Mouse (Mus musculus): ENCODE measurements around the gene Sgms2. TPM values are rescaled to one million over a fixed set of nuclear protein-coding genes. Genes with fewer than 3 reads are reported as not detected.

The Sgms2 gene
- polyA plus RNA-seq, 1 experiment, result 0.44 TPM

DNA sequence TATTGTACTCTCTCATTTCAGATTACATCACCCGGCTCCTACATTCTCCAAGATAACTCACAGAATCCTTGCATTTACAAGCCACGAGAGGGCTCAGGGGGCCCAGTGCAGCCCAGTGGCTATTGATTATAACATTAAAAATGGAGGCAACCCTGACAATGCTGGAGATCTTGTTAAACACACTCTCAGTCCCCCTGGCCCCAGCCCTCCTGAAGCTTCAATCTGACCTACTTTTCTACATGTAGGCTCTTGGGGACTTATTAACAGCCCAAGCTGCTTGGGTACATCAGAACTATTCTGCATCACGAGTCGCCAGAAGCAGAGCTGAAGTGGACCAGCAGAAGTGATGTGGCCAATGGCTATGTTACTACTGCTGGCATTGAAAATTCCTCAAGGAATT is 164.6 kb downstream of the Sgms2 start:
- H3K4me1 ChIP-seq (replicated peaks; ENCODE audit: control insufficient read depth, insufficient read depth, low read length), result peaks cover 6% of the 10 kb centered on the region
- no peaks in the 10 kb centered on the region for H3K36me3 ChIP-seq (ENCODE audit: control insufficient read depth, insufficient read depth, low read length)
- no peak for DNase-seq
- no peaks in the 10 kb centered on the region for H3K27me3 ChIP-seq (ENCODE audit: control insufficient read depth, insufficient read depth, low read length)
- H3K4me3 ChIP-seq (ENCODE audit: control insufficient read depth, insufficient read depth, low read length), result no peak overlapping the region
- no peak overlapping the region for H3K27ac ChIP-seq (ENCODE audit: control insufficient read depth, insufficient read depth, low read length)
- 99% methylated on average over 4 of the region's 4 CpGs for WGBS
- no peak for TF ChIP-seq POLR2A (IDR thresholded peaks at IDR 0.05; ENCODE audit: control insufficient read depth, extremely low read depth, insufficient read depth, low read length, poor library complexity)
- TF ChIP-seq CTCF (IDR thresholded peaks at IDR 0.05; ENCODE audit: borderline replicate concordance, control insufficient read depth, extremely low read depth, insufficient read depth, low read length, poor library complexity), result no peak

DNA sequence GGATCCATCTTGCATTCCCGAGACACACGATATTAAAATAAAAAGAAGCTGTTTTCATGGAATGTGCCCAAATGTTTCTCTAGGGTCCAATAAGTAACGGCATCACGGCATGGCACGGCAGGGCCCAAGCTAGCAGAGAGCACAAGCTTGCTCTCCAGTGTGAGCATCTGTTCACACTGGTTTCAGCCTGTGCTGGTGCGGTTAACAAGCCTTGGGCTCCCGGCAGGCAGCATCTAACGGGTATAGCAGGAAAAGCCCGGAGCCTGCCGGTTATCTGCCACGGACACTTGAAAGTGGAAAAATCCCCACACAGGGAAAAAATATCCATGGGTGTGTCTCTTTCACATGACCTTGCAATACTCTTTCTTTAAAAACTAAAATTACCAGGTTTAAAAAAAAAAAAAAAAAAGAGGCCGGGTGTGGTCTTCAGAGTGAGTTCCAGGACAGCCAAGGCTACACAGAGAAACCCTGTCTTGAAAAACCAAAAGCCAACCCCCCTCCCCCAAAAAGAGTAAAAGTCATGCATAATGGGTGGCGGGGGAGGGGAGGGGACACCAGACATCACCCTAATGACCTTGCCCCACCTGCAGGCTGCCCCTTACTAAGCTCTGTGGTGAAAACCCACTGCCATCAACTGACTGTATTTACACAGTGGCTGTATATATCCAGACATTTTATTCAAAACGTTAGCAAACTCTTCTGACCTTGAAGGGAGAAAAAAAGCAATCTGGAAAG is 169.0 kb downstream of the Sgms2 start:
- DNase-seq, result no peak
- Histone ChIP-seq H3K27me3 (ENCODE audit: control insufficient read depth, insufficient read depth, low read length) (no peaks in the 10 kb centered on the region), H3K4me3 (ENCODE audit: control insufficient read depth, insufficient read depth, low read length) (no peak overlapping the region), H3K36me3 (ENCODE audit: control insufficient read depth, insufficient read depth, low read length) (no peaks in the 10 kb centered on the region), H3K4me1 (replicated peaks; ENCODE audit: control insufficient read depth, insufficient read depth, low read length) (no peaks in the 10 kb centered on the region), H3K27ac (ENCODE audit: control insufficient read depth, insufficient read depth, low read length) (no peak overlapping the region)
- TF ChIP-seq CTCF (IDR thresholded peaks at IDR 0.05; ENCODE audit: borderline replicate concordance, control insufficient read depth, extremely low read depth, insufficient read depth, low read length, poor library complexity) (no peak), POLR2A (IDR thresholded peaks at IDR 0.05; ENCODE audit: control insufficient read depth, extremely low read depth, insufficient read depth, low read length, poor library complexity) (no peak)
- 92% methylated on average over 14 of the region's 14 CpGs for WGBS

DNA sequence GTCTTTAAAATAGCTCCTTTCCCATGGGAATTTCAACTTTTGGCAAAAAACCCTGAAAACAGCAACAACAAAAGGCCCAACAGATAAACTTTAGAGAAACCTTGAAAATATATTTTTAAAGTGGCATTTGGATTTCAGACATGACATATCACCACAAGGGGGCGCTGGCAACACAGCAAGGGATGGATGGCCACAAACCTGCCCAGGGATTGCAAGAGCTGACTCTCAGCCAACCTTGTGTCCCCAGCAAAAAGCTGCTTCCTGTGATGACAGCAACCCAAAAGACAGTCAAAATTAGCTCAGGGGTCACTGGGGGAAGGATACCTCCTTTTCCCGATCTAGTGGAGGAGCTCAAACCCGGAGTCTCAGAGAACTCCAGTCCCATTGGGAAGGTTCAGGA is 171.0 kb downstream of the Sgms2 start:
- 9% methylated on average over 3 of the region's 3 CpGs for WGBS
- no peaks in the 10 kb centered on the region for H3K4me1 ChIP-seq (replicated peaks; ENCODE audit: control insufficient read depth, insufficient read depth, low read length)
- TF ChIP-seq CTCF (IDR thresholded peaks at IDR 0.05; ENCODE audit: borderline replicate concordance, control insufficient read depth, extremely low read depth, insufficient read depth, low read length, poor library complexity) (peak; percentile 76; the same call in 1 of the 2 replicates), POLR2A (IDR thresholded peaks at IDR 0.05; ENCODE audit: control insufficient read depth, extremely low read depth, insufficient read depth, low read length, poor library complexity) (no peak)
- no peaks in the 10 kb centered on the region for H3K36me3 ChIP-seq (ENCODE audit: control insufficient read depth, insufficient read depth, low read length)
- no peak overlapping the region for H3K27ac ChIP-seq (ENCODE audit: control insufficient read depth, insufficient read depth, low read length)
- H3K27me3 ChIP-seq (ENCODE audit: control insufficient read depth, insufficient read depth, low read length), result no peaks in the 10 kb centered on the region
- no peak overlapping the region for H3K4me3 ChIP-seq (ENCODE audit: control insufficient read depth, insufficient read depth, low read length)
- DNase-seq, result peak; percentile 72

DNA sequence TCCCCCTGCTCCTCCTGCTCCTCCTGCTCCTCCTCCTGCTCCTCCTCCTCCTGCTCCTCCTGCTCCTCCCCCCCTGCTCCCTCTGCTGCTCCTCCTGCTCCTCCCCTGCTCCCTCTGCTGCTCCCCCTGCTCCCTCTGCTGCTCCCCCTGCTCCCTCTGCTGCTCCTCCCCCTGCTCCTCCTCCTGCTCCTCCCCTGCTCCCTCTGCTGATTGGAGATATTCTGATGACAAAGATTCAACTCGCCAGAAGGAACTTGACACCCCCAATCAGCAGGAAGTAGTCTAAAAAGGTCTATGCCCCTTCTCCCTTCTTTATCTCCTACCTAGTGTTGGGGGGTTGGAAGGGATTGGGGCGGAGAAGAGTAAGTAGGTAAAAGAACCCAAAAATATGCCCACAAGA is 173.0 kb downstream of the Sgms2 start:
- Histone ChIP-seq H3K36me3 (ENCODE audit: control insufficient read depth, insufficient read depth, low read length) (no peaks in the 10 kb centered on the region), H3K27ac (ENCODE audit: control insufficient read depth, insufficient read depth, low read length) (no peak overlapping the region), H3K4me3 (ENCODE audit: control insufficient read depth, insufficient read depth, low read length) (no peak overlapping the region), H3K4me1 (replicated peaks; ENCODE audit: control insufficient read depth, insufficient read depth, low read length) (no peaks in the 10 kb centered on the region), H3K27me3 (ENCODE audit: control insufficient read depth, insufficient read depth, low read length) (no peaks in the 10 kb centered on the region)
- 61% methylated on average over 2 of the region's 2 CpGs for WGBS
- TF ChIP-seq CTCF (IDR thresholded peaks at IDR 0.05; ENCODE audit: borderline replicate concordance, control insufficient read depth, extremely low read depth, insufficient read depth, low read length, poor library complexity) (no peak), POLR2A (IDR thresholded peaks at IDR 0.05; ENCODE audit: control insufficient read depth, extremely low read depth, insufficient read depth, low read length, poor library complexity) (no peak)
- no peak for DNase-seq

DNA sequence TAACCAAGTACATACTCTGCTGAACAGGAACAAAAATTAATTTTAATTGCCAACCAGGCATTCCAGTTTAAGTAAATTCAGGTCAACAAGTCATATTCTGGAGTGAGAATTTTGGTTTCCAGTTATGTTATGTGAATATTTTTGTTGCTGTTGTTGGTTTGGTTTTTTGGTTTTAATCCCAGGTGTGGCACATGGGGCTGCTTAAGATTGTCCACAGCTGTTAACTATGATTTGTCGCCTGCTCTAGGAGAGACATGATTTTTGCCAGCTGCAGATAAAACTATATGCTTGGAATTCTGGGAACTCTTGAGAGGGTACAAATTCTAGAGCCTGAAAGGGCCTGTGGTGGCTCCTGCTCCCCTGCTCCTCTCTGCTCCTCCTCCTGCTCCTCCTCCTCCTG is 174.1 kb downstream of the Sgms2 start:
- Histone ChIP-seq H3K4me1 (replicated peaks; ENCODE audit: control insufficient read depth, insufficient read depth, low read length) (no peaks in the 10 kb centered on the region), H3K36me3 (ENCODE audit: control insufficient read depth, insufficient read depth, low read length) (no peaks in the 10 kb centered on the region), H3K4me3 (ENCODE audit: control insufficient read depth, insufficient read depth, low read length) (no peak overlapping the region), H3K27me3 (ENCODE audit: control insufficient read depth, insufficient read depth, low read length) (no peaks in the 10 kb centered on the region), H3K27ac (ENCODE audit: control insufficient read depth, insufficient read depth, low read length) (no peak overlapping the region)
- TF ChIP-seq POLR2A (IDR thresholded peaks at IDR 0.05; ENCODE audit: control insufficient read depth, extremely low read depth, insufficient read depth, low read length, poor library complexity), result no peak
- TF ChIP-seq CTCF (IDR thresholded peaks at IDR 0.05; ENCODE audit: borderline replicate concordance, control insufficient read depth, extremely low read depth, insufficient read depth, low read length, poor library complexity), result no peak
- WGBS, result 96% methylated on average over 1 of the region's 1 CpGs
- DNase-seq, result no peak

DNA sequence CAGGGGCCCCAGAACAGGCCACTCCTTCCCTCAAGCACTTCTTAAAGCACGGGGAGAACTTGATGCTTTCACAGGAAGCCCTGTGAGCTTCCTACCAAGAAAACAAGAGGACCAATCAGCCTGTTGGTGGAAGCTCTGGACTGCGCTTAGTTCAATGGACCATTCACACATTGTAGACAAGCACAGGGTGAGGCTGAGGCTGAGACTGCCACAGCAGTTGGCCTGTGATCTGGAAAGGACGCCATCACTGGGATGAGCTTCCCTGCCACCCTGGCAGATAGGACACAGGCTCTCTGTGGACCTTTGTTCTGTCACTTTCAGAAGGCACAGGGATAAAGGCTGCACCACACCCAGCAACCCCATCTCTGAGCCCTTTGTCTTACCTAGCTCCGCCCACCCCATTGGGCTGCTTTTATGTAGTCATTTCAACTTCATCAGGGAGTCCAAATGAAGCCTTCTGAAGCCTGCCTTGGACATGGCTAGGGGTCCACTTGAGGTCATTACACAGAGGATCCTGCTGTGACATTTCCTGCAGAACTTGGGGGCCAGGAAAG is 175.2 kb downstream of the Sgms2 start:
- no peak for TF ChIP-seq CTCF (IDR thresholded peaks at IDR 0.05; ENCODE audit: borderline replicate concordance, control insufficient read depth, extremely low read depth, insufficient read depth, low read length, poor library complexity)
- no peak for TF ChIP-seq POLR2A (IDR thresholded peaks at IDR 0.05; ENCODE audit: control insufficient read depth, extremely low read depth, insufficient read depth, low read length, poor library complexity)
- Histone ChIP-seq H3K27me3 (ENCODE audit: control insufficient read depth, insufficient read depth, low read length) (no peaks in the 10 kb centered on the region), H3K36me3 (ENCODE audit: control insufficient read depth, insufficient read depth, low read length) (no peaks in the 10 kb centered on the region), H3K4me3 (ENCODE audit: control insufficient read depth, insufficient read depth, low read length) (no peak overlapping the region), H3K27ac (ENCODE audit: control insufficient read depth, insufficient read depth, low read length) (no peak overlapping the region), H3K4me1 (replicated peaks; ENCODE audit: control insufficient read depth, insufficient read depth, low read length) (no peaks in the 10 kb centered on the region)
- WGBS, result 79% methylated on average over 4 of the region's 4 CpGs
- no peak for DNase-seq
